Mouse (Mus musculus): ENCODE measurements at regions not wholly inside any gene's neighbourhood (a gene's known extent, or its start where the extent isn't known, plus 50 kb on each side); places are given as distances from the start of the nearest gene placed in this dataset.

DNA sequence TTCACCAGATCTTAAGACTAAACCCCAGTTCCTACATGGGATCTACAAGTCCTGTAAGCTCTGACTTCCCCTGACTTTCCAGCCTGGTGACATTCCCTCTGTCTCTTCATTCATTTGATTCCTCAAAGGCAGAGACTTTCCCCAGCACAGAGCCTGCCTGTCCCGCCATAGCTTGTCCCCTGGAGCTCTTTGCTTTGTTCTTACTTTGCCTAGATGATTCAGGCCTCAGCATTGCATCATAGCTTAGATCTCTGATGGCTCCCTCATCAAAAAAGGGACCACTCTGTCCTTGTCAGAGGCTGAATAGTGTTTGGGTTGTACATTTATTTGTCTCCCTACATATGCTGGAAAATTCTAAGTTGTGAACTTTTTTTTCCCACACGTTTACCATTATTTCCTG is 57.6 kb upstream of the Exoc6 start:
- H3K27ac ChIP-seq (ENCODE audit: low read depth, low read length) = no peak overlapping the region
- H3K9ac ChIP-seq (ENCODE audit: low read length) = no peak overlapping the region
- no peak for ATAC-seq

DNA sequence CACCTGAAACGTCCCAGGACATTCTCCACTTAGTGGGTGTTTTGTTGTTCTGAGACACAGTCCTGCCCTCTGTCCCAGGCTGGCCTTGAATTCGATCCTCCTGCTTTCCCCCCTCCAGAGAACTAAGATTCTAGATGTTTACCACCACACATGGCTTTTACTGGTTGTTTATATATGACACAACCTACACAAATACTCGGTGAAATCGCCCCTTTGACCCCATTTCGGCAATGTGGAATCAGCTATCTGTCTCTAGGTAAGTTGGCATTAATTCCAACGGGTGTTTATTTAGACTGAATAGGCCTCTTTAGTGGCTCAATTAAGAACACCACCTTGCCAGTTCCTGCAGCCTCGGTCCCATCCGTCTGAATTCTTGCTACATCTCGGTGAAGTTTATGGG is 56.8 kb upstream of the Exoc6 start:
- 82% methylated on average over 9 of the region's 9 CpGs for WGBS

More for the DNA sequence above, 57.6 kb upstream of the Exoc6 start:
- Histone ChIP-seq H3K27me3 (replicated peaks; ENCODE audit: control insufficient read depth, insufficient read depth, low read length) (no peaks in the 10 kb centered on the region), H3K36me3 (ENCODE audit: control insufficient read depth, insufficient read depth, low read length) (no peaks in the 10 kb centered on the region), H3K4me2 (ENCODE audit: low read length) (no peak overlapping the region), H3K4me1 (ENCODE audit: control insufficient read depth, insufficient read depth, low read length) (no peaks in the 10 kb centered on the region), H3K4me3 (ENCODE audit: low read depth, low read length) (no peak overlapping the region), H3K9me3 (replicated peaks; ENCODE audit: control insufficient read depth, low read length) (no peaks in the 10 kb centered on the region)
- no peak for DNase-seq (ENCODE audit: low spot score)
- WGBS = 58% methylated on average over 2 of the region's 2 CpGs

DNA sequence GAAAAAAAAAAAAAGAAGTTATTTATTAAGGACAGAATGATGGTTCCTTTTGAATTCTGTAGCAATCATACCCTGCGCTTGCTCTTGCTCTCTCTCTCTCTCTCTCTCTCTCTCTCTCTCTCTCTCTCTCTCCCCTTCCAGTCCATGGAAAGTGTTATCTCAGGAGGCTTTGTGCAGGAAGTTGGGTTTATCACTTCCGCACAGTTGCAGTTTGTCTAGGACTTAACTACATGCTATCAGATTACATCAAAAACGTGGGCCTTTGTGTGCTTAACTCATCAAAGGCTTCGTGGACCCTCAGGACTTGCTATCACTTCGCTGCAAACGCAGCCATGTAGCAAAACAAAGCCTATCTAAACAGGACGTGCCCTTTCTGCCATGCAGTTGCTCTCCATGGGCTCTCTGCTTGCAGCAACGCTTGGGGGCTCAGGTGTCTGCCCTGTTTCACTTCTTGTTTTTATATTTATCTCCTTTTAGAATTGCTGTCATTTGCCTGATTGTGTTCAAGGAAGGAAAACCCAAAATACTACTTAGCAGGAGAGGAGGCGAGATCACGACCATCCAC is 56.2 kb upstream of the Exoc6 start:
- ATAC-seq (no peak), DNase-seq (ENCODE audit: low spot score) (no peak)
- Histone ChIP-seq H3K9me3 (replicated peaks; ENCODE audit: control insufficient read depth, low read length) (no peaks in the 10 kb centered on the region), H3K27ac (ENCODE audit: low read depth, low read length) (no peak overlapping the region), H3K36me3 (ENCODE audit: control insufficient read depth, insufficient read depth, low read length) (no peaks in the 10 kb centered on the region), H3K9ac (ENCODE audit: low read length) (no peak overlapping the region), H3K4me2 (ENCODE audit: low read length) (no peak overlapping the region), H3K4me3 (ENCODE audit: low read depth, low read length) (no peak overlapping the region), H3K4me1 (ENCODE audit: control insufficient read depth, insufficient read depth, low read length) (no peaks in the 10 kb centered on the region), H3K27me3 (replicated peaks; ENCODE audit: control insufficient read depth, insufficient read depth, low read length) (no peaks in the 10 kb centered on the region)
- WGBS = 65% methylated on average over 10 of the region's 10 CpGs

More for the DNA sequence above, 56.8 kb upstream of the Exoc6 start:
- no peak overlapping the region for H3K4me2 ChIP-seq (ENCODE audit: low read length)
- no peaks in the 10 kb centered on the region for H3K9me3 ChIP-seq (replicated peaks; ENCODE audit: control insufficient read depth, low read length)
- H3K36me3 ChIP-seq (ENCODE audit: control insufficient read depth, insufficient read depth, low read length) = no peaks in the 10 kb centered on the region
- no peak overlapping the region for H3K4me3 ChIP-seq (ENCODE audit: low read depth, low read length)
- H3K27ac ChIP-seq (ENCODE audit: low read depth, low read length) = no peak overlapping the region
- no peak overlapping the region for H3K9ac ChIP-seq (ENCODE audit: low read length)
- H3K27me3 ChIP-seq (replicated peaks; ENCODE audit: control insufficient read depth, insufficient read depth, low read length) = no peaks in the 10 kb centered on the region
- H3K4me1 ChIP-seq (ENCODE audit: control insufficient read depth, insufficient read depth, low read length) = no peaks in the 10 kb centered on the region
- DNase-seq (ENCODE audit: low spot score) = no peak
- no peak for ATAC-seq

DNA sequence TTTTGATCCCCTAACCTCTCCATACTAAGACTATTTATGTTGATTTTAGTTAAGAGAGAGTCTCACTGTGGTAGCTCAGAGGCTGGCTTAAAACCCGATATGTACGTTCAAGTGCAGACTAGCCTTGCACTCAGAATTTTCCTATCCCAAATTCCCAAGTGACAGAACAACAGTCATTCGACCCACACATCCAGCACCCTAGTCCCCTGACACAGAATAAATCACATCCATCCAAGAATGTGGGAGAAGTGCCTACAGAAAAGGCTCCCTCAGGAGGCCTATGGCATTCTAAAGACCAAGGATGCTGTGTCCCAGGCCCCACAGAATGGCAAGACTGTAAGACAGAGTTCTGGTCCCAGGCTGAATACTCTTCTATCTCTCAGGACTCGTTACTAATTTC is 55.4 kb upstream of the Exoc6 start:
- no peaks in the 10 kb centered on the region for H3K4me1 ChIP-seq (ENCODE audit: control insufficient read depth, insufficient read depth, low read length)
- ATAC-seq (no peak), DNase-seq (ENCODE audit: low spot score) (no peak)
- H3K9ac ChIP-seq (ENCODE audit: low read length) = no peak overlapping the region
- WGBS = 79% methylated on average over 4 of the region's 4 CpGs
- H3K27ac ChIP-seq (ENCODE audit: low read depth, low read length) = no peak overlapping the region
- H3K27me3 ChIP-seq (replicated peaks; ENCODE audit: control insufficient read depth, insufficient read depth, low read length) = no peaks in the 10 kb centered on the region
- no peaks in the 10 kb centered on the region for H3K36me3 ChIP-seq (ENCODE audit: control insufficient read depth, insufficient read depth, low read length)
- H3K9me3 ChIP-seq (replicated peaks; ENCODE audit: control insufficient read depth, low read length) = no peaks in the 10 kb centered on the region
- no peak overlapping the region for H3K4me3 ChIP-seq (ENCODE audit: low read depth, low read length)
- H3K4me2 ChIP-seq (ENCODE audit: low read length) = no peak overlapping the region

DNA sequence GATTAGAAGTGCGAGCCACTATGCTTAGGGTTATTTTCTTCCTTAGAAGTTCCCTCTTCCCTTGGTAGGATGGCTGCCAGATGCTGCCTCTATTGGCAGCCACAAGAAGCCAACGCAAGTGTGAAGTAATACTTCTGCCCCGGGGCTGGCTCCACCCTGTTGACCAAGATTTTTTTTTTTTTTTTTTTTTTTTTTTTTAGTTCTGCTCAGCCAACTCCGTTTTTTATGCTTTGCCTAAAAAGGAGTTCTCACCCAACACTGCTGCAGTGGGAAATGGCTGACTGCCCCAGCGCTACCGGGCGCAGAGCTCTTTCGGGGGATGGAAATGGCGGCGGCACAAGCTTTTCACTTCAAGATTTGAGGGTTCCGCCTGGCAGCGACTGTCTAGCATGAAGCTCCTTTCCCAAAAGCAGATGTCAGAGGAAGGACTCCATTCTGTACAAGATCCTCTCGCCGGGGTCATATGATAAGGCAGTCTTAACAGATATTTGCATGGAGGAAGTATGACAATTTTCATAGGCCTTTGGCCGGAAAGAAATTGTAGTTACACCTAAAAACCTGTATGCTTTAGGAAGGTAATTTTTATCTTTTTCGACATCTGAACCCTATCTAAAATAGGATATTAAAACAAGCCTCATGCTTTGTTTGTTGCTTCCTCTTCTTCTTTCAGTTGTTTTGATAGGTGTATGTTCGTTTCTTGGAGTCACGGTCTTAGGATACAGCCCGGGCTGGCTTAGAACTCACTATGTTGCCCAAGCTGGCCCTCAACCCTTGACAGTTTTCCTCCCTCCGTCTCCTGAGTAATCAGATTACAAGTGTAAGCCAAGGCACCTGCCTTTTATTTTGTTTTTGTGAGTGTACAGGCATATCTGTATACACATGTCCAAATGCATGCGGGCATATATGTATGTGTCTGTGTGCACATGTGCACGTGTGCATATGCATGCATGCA is 54.6 kb upstream of the Exoc6 start:
- Histone ChIP-seq H3K36me3 (ENCODE audit: control insufficient read depth, insufficient read depth, low read length) (no peaks in the 10 kb centered on the region), H3K27ac (ENCODE audit: low read depth, low read length) (no peak overlapping the region), H3K27me3 (replicated peaks; ENCODE audit: control insufficient read depth, insufficient read depth, low read length) (no peaks in the 10 kb centered on the region), H3K9me3 (replicated peaks; ENCODE audit: control insufficient read depth, low read length) (no peaks in the 10 kb centered on the region), H3K4me2 (ENCODE audit: low read length) (no peak overlapping the region), H3K4me1 (ENCODE audit: control insufficient read depth, insufficient read depth, low read length) (no peaks in the 10 kb centered on the region), H3K4me3 (ENCODE audit: low read depth, low read length) (no peak overlapping the region), H3K9ac (ENCODE audit: low read length) (no peak overlapping the region)
- DNase-seq (ENCODE audit: low spot score) (peak; percentile 5), ATAC-seq (no peak)
- WGBS = 88% methylated on average over 22 of the region's 22 CpGs

DNA sequence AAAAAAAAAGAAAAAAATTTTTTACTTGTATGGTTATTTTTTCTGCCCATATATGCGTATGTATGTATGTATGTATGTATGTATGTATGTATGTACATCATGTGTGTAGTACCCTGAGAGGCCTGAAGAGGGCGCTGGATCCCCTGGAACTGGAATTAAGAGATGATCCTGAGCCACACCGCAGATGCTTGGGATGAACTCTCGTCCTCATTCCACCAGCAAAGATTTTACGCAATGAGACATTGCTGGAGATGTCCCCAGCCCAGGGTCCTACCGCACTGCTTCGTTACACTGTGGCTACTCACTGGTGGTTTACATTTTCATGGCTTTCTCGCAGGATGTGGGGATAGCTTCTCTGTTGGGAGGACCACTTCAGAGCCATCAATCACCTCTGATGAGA is 53.5 kb upstream of the Exoc6 start:
- no peak for ATAC-seq
- no peak overlapping the region for H3K27ac ChIP-seq (ENCODE audit: low read depth, low read length)
- H3K27me3 ChIP-seq (replicated peaks; ENCODE audit: control insufficient read depth, insufficient read depth, low read length) = no peaks in the 10 kb centered on the region
- no peak overlapping the region for H3K9ac ChIP-seq (ENCODE audit: low read length)
- H3K9me3 ChIP-seq (replicated peaks; ENCODE audit: control insufficient read depth, low read length) = no peaks in the 10 kb centered on the region
- DNase-seq (ENCODE audit: low spot score) = no peak
- no peaks in the 10 kb centered on the region for H3K4me1 ChIP-seq (ENCODE audit: control insufficient read depth, insufficient read depth, low read length)
- no peak overlapping the region for H3K4me3 ChIP-seq (ENCODE audit: low read depth, low read length)
- no peak overlapping the region for H3K4me2 ChIP-seq (ENCODE audit: low read length)
- H3K36me3 ChIP-seq (ENCODE audit: control insufficient read depth, insufficient read depth, low read length) = no peaks in the 10 kb centered on the region
- WGBS = 88% methylated on average over 8 of the region's 8 CpGs

DNA sequence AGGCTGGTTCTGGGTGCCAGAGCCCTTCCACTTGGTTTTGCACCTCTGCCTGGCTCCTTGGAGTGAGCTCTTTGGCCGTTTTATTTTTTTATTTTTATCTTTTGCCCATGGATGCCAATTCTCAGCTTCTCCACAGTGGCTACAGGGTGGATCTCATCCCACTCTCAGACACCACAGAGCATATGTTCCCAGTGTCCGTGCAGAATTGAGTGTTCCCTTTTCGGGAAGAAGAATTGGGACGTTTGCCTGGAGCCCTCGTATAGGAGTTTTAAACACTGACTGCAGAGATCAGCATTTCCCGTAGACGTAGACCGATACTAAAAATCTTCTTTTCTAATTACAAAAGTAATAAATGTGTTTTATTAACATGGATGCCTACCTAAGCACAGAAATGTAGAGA is 53.1 kb upstream of the Exoc6 start:
- Histone ChIP-seq H3K27me3 (replicated peaks; ENCODE audit: control insufficient read depth, insufficient read depth, low read length) (no peaks in the 10 kb centered on the region), H3K9ac (ENCODE audit: low read length) (no peak overlapping the region), H3K9me3 (replicated peaks; ENCODE audit: control insufficient read depth, low read length) (no peaks in the 10 kb centered on the region), H3K4me1 (ENCODE audit: control insufficient read depth, insufficient read depth, low read length) (no peaks in the 10 kb centered on the region), H3K27ac (ENCODE audit: low read depth, low read length) (no peak overlapping the region), H3K4me3 (ENCODE audit: low read depth, low read length) (no peak overlapping the region), H3K36me3 (ENCODE audit: control insufficient read depth, insufficient read depth, low read length) (no peaks in the 10 kb centered on the region), H3K4me2 (ENCODE audit: low read length) (no peak overlapping the region)
- 99% methylated on average over 8 of the region's 8 CpGs for WGBS
- DNase-seq (ENCODE audit: low spot score) (no peak), ATAC-seq (no peak)

DNA sequence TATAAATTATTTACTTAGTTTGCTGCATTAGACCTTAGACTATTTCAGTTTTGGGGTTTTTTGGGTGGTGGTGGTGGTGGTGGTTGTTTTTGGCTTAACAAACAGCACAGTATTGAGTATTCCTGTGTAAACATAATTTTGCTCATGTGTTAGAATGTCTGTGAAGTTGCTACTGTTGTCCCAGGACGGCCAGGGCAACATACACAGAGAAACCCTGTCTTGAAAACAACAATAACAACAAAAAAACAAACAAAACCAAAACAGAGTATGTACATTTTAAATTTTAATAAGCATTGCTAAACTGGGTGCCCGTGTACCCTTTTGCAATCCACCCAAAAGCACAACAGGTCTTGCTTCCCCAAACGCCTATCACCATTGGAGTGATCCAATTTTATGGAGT is 51.8 kb upstream of the Exoc6 start:
- Histone ChIP-seq H3K4me3 (ENCODE audit: low read depth, low read length) (no peak overlapping the region), H3K4me1 (ENCODE audit: control insufficient read depth, insufficient read depth, low read length) (no peaks in the 10 kb centered on the region), H3K9me3 (replicated peaks; ENCODE audit: control insufficient read depth, low read length) (no peaks in the 10 kb centered on the region), H3K9ac (ENCODE audit: low read length) (no peak overlapping the region), H3K36me3 (ENCODE audit: control insufficient read depth, insufficient read depth, low read length) (no peaks in the 10 kb centered on the region), H3K27ac (ENCODE audit: low read depth, low read length) (no peak overlapping the region), H3K27me3 (replicated peaks; ENCODE audit: control insufficient read depth, insufficient read depth, low read length) (no peaks in the 10 kb centered on the region), H3K4me2 (ENCODE audit: low read length) (no peak overlapping the region)
- WGBS = 85% methylated on average over 3 of the region's 3 CpGs
- DNase-seq (ENCODE audit: low spot score) (no peak), ATAC-seq (no peak)
